Mouse (Mus musculus): ENCODE data around the gene Lrrc57. TPM values are rescaled to one million over a fixed set of nuclear protein-coding genes. Genes with fewer than 3 reads are reported as not detected.

Lrrc57 gene
- polyA plus RNA-seq, 1 experiment from 2014 or later: 19.9 TPM

DNA sequence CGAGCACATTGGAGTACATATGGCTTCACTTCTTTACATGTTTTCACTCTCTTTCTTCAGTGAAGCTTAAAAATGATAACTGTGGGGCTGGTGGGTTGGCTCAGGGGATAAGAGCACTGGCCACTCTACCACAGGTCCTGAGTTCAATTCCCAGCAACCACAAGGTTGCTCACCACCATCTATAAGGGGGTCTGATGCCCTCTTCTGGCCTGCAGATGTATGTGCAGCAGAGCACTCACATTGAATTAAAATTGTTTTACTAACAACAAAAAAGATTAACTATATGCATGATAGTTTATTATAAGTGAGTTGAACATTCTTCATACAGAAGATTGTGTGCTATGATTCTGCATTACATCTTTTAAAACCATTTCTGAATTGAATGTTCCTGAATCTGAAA, 10.2 kb upstream of the Lrrc57 start:
- Histone ChIP-seq H3K27ac (ENCODE audit: low read depth, low read length) (no peak overlapping the region), H3K4me1 (ENCODE audit: control insufficient read depth, insufficient read depth, low read length) (no peaks in the 10 kb centered on the region), H3K9me3 (ENCODE audit: control insufficient read depth, low read length) (no peaks in the 10 kb centered on the region), H3K4me2 (replicated peaks; ENCODE audit: low read depth, low read length) (no peak overlapping the region), H3K4me3 (ENCODE audit: low read length) (no peak overlapping the region), H3K36me3 (ENCODE audit: control insufficient read depth, insufficient read depth, low read length) (peaks cover 32% of the 10 kb centered on the region), H3K9ac (ENCODE audit: low read depth, low read length) (no peak overlapping the region), H3K27me3 (ENCODE audit: control insufficient read depth, insufficient read depth, low read length) (no peaks in the 10 kb centered on the region)
- no peak for ATAC-seq (ENCODE audit: low FRiP score, low TSS enrichment)
- 95% methylated on average over 1 of the region's 1 CpGs for WGBS

DNA sequence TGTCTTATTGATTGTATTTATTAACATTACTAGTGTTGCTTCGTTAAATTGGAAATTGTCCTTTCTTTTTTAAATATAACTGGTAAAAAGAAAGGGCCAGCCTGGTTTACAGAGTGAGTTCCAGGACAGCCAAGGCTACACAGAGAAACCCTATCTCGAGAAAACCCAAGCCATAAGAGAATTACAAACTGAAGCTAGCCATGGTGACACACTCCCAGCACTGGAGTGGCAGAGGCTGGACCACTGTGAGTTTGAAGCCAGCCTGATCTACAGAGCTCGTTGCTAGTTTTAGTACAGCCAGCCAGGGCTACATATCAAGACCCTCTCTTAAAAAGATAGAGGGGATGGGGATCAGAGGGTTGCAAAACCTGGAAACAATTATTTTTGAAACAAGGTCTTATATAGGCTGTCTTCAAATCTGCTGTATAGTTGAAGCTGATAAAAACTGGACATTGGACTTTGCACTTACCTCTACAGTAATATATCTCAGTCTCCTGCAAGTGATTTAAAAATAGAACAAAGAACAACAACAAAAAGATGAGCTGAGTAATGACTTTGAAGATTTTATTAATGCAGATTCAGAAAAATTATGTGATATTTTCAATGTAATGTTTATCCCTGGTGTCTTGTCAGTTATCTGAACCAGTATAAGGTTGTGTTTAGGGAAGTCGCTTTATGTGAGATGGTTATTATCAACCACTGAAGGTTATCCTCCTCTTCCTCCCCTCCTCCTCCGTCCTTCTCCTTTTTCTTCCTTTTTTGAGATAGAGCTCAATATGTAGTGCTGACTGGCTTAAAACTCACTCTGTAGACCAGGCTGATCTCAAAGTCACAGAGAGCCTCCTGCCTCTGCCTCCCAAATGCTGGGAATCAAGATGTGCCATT, 7.2 kb upstream of the Lrrc57 start:
- no peak overlapping the region for H3K4me3 ChIP-seq (ENCODE audit: low read length)
- no peak for ATAC-seq (ENCODE audit: low FRiP score, low TSS enrichment)
- H3K9ac ChIP-seq (ENCODE audit: low read depth, low read length): no peak overlapping the region
- no peaks in the 10 kb centered on the region for H3K27me3 ChIP-seq (ENCODE audit: control insufficient read depth, insufficient read depth, low read length)
- WGBS: 90% methylated on average over 5 of the region's 5 CpGs
- H3K27ac ChIP-seq (ENCODE audit: low read depth, low read length): no peak overlapping the region
- peaks cover 45% of the 10 kb centered on the region for H3K36me3 ChIP-seq (ENCODE audit: control insufficient read depth, insufficient read depth, low read length)
- no peaks in the 10 kb centered on the region for H3K4me1 ChIP-seq (ENCODE audit: control insufficient read depth, insufficient read depth, low read length)
- H3K9me3 ChIP-seq (ENCODE audit: control insufficient read depth, low read length): no peaks in the 10 kb centered on the region
- H3K4me2 ChIP-seq (replicated peaks; ENCODE audit: low read depth, low read length): no peak overlapping the region

DNA sequence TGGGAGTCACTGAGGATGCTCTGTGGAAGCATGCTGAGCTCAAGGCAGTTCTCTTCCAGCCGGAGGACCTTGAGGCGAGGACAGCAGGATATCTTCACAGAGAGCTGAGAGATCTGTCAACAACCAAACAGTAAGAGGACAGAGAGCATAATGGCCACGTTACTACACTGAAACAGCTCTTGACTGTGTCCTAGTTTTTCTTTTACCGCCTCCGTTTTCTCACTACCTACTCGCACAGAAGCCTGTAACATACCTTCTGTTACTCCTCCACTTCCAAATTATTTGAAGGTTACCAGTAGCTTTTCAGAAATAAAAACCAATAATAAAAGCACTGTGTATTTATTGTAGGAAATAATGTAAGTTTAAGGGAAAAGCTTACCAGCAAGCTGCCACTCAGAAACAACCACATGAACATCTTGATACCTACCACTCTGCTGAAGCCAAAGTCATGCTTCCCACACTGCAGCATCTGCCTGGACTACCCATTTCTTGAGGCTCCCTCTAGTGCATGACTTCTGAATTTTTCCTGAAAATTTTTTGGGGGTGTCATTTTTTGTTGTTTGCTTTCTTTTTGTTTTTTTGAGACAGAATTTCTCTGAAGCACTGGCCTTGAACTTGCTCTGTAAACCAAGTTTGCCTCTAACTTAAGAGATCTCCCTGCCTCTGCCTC, 3.2 kb downstream of the Lrrc57 start:
- no peak for ATAC-seq (ENCODE audit: low FRiP score, low TSS enrichment)
- WGBS: 92% methylated on average over 6 of the region's 6 CpGs
- H3K4me2 ChIP-seq (replicated peaks; ENCODE audit: low read depth, low read length): no peak overlapping the region

DNA sequence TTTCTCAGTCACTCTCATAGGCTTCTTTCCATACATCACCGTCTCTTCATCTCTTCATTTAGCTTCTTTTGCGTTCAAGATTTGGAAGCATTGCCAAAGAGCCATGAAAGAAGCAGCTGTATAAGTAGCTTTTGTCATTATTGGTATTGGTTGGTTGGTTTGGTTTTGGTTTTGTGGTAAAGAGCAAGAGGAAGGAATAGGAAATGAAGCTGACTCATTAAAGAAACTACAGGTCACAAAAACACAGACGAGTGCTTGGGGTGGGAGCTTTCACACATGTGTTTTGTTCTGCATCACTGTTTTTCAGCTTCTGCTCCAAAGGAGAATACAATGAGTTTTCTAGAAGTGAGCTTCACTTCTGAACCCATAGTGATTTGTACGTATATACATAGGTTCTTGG, 9.8 kb downstream of the Lrrc57 start:
- H3K4me1 ChIP-seq (ENCODE audit: control insufficient read depth, insufficient read depth, low read length): no peaks in the 10 kb centered on the region
- ATAC-seq (ENCODE audit: low FRiP score, low TSS enrichment): no peak
- no peak overlapping the region for H3K4me2 ChIP-seq (replicated peaks; ENCODE audit: low read depth, low read length)
- H3K9ac ChIP-seq (ENCODE audit: low read depth, low read length): no peak overlapping the region
- 93% methylated on average over 4 of the region's 4 CpGs for WGBS
- H3K9me3 ChIP-seq (ENCODE audit: control insufficient read depth, low read length): no peaks in the 10 kb centered on the region
- peaks cover 67% of the 10 kb centered on the region for H3K36me3 ChIP-seq (ENCODE audit: control insufficient read depth, insufficient read depth, low read length)
- no peak overlapping the region for H3K27ac ChIP-seq (ENCODE audit: low read depth, low read length)
- no peaks in the 10 kb centered on the region for H3K27me3 ChIP-seq (ENCODE audit: control insufficient read depth, insufficient read depth, low read length)
- no peak overlapping the region for H3K4me3 ChIP-seq (ENCODE audit: low read length)

More for the DNA sequence above, 3.2 kb downstream of the Lrrc57 start:
- peaks cover 10% of the 10 kb centered on the region; the same call in 1 of the 2 replicates for H3K36me3 ChIP-seq (ENCODE audit: control insufficient read depth, insufficient read depth, low read length)
- H3K27me3 ChIP-seq (ENCODE audit: control insufficient read depth, insufficient read depth, low read length): no peaks in the 10 kb centered on the region
- peaks cover 15% of the 10 kb centered on the region; the same call in 1 of the 2 replicates for H3K4me1 ChIP-seq (ENCODE audit: control insufficient read depth, insufficient read depth, low read length)
- no peaks in the 10 kb centered on the region for H3K9me3 ChIP-seq (ENCODE audit: control insufficient read depth, low read length)
- H3K27ac ChIP-seq (ENCODE audit: low read depth, low read length): no peak overlapping the region
- H3K4me3 ChIP-seq (ENCODE audit: low read length): no peak overlapping the region
- no peak overlapping the region for H3K9ac ChIP-seq (ENCODE audit: low read depth, low read length)

DNA sequence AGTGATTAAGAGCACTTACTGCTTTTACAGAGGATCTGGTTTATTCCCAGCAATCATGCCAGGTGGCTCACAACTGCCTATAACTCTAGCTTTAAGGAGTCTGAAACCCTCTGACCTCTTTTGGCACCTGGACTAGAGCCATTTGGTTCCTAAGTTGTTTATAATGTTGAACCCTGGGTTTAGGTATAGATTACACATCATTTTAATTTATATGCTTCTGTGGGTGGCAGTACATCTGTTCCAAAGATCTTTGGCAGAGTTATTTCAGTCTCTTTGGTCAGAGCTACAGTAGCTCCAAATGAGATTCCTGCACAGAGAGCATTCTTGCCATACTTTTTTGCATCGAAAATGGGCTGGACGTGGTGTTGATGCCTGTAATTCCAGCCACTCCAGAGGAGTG, 11.6 kb downstream of the Lrrc57 start:
- Histone ChIP-seq H3K27ac (ENCODE audit: low read depth, low read length) (no peak overlapping the region), H3K36me3 (ENCODE audit: control insufficient read depth, insufficient read depth, low read length) (peaks cover 70% of the 10 kb centered on the region), H3K27me3 (ENCODE audit: control insufficient read depth, insufficient read depth, low read length) (no peaks in the 10 kb centered on the region), H3K9me3 (ENCODE audit: control insufficient read depth, low read length) (no peaks in the 10 kb centered on the region), H3K4me1 (ENCODE audit: control insufficient read depth, insufficient read depth, low read length) (no peaks in the 10 kb centered on the region), H3K4me2 (replicated peaks; ENCODE audit: low read depth, low read length) (no peak overlapping the region), H3K9ac (ENCODE audit: low read depth, low read length) (no peak overlapping the region), H3K4me3 (ENCODE audit: low read length) (no peak overlapping the region)
- WGBS: 69% methylated on average over 2 of the region's 2 CpGs
- no peak for ATAC-seq (ENCODE audit: low FRiP score, low TSS enrichment)

DNA sequence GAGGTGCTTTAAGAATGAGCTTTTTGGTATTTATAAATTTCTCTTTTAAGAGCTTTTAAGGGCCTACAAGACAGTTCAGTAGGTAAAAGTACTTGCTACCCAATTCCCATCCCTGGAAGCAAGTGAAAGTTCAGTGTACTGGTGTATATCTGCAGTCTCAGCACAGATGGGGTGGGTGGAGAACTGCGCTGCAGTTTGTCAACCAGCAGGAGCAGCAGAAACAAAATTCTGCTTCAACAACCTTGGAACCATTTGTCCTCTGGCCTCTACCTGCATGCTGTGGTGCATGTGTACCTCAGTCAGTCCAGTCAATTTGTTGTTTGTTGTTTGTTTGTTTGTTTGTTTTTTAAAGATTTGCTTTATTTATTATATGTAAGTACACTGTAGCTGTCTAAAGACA, 17.1 kb downstream of the Lrrc57 start:
- Histone ChIP-seq H3K4me2 (replicated peaks; ENCODE audit: low read depth, low read length) (no peak overlapping the region), H3K4me3 (ENCODE audit: low read length) (no peak overlapping the region), H3K36me3 (ENCODE audit: control insufficient read depth, insufficient read depth, low read length) (peaks cover 51% of the 10 kb centered on the region), H3K27ac (ENCODE audit: low read depth, low read length) (no peak overlapping the region), H3K9ac (ENCODE audit: low read depth, low read length) (no peak overlapping the region), H3K27me3 (ENCODE audit: control insufficient read depth, insufficient read depth, low read length) (no peaks in the 10 kb centered on the region), H3K4me1 (ENCODE audit: control insufficient read depth, insufficient read depth, low read length) (no peaks in the 10 kb centered on the region), H3K9me3 (ENCODE audit: control insufficient read depth, low read length) (no peaks in the 10 kb centered on the region)
- WGBS: 100% methylated on average over 1 of the region's 1 CpGs
- ATAC-seq (ENCODE audit: low FRiP score, low TSS enrichment): no peak

DNA sequence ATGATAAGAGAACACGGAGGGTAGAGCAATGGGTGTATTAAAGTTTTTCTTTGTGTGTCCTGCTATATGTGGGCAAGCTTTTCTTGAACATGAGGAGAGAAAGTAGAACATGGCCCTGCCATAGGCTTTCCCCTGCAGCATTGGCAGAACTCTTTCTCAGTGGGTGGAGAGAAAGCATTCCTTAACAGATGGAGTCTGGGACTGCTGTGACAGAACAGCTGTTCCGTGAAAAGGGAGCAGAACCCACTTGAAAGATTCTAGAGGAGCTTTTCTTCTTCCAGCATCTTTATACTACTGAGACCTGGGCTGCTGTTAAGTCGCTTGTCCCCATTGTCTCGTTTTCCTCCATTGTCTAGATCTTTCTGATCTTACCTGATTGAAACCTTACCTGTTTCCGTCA, 19.6 kb downstream of the Lrrc57 start:
- 93% methylated on average over 5 of the region's 5 CpGs for WGBS
- no peak for ATAC-seq (ENCODE audit: low FRiP score, low TSS enrichment)

DNA sequence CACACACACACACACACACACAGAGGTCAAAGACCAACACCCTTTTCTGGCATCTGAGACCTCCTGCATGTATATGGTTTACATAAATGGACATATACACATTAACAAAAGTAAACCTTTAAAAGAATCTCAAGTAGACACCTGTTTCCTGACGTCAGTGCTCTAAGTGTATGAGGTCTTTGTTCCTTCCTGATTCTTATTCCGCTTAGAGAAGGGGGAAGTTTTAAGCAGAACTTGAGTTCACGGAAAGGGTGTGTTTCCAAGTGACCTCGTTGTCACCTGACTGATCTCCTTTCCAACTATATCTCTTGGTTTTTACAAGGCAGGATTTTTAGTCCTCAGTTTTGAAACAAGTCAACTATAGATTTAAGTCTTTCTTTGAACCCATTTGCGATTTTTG, 31.0 kb downstream of the Lrrc57 start:
- ATAC-seq (ENCODE audit: low FRiP score, low TSS enrichment): no peak
- no peak overlapping the region for H3K4me3 ChIP-seq (ENCODE audit: low read length)
- no peaks in the 10 kb centered on the region for H3K27me3 ChIP-seq (ENCODE audit: control insufficient read depth, insufficient read depth, low read length)

More for the DNA sequence above, 19.6 kb downstream of the Lrrc57 start:
- no peaks in the 10 kb centered on the region for H3K9me3 ChIP-seq (ENCODE audit: control insufficient read depth, low read length)
- no peaks in the 10 kb centered on the region for H3K27me3 ChIP-seq (ENCODE audit: control insufficient read depth, insufficient read depth, low read length)
- H3K36me3 ChIP-seq (ENCODE audit: control insufficient read depth, insufficient read depth, low read length): peaks cover 43% of the 10 kb centered on the region; the same call in 1 of the 2 replicates
- no peak overlapping the region for H3K4me3 ChIP-seq (ENCODE audit: low read length)
- no peak overlapping the region for H3K27ac ChIP-seq (ENCODE audit: low read depth, low read length)
- H3K4me2 ChIP-seq (replicated peaks; ENCODE audit: low read depth, low read length): no peak overlapping the region
- H3K4me1 ChIP-seq (ENCODE audit: control insufficient read depth, insufficient read depth, low read length): no peaks in the 10 kb centered on the region
- no peak overlapping the region for H3K9ac ChIP-seq (ENCODE audit: low read depth, low read length)

DNA sequence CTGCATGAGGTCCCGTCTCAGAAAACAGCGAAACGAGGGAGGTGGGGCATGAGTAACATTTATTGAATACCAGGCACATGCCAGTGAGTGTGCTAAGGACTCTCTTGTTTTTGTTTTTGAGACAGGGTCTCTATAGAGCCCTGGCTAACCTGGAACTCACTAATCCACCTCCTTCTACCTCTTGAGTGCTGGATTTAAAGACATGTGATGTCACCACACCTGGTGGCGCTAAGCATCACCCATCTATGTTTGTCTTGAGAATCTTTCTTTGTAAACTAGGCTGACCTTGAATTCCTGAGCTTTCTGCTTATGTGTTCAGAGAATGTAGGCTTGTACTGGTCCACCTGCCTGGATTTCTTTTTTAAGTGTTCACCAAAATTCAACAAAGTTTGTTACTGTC, 31.5 kb downstream of the Lrrc57 start:
- Histone ChIP-seq H3K9ac (ENCODE audit: low read depth, low read length) (no peak overlapping the region), H3K4me2 (replicated peaks; ENCODE audit: low read depth, low read length) (no peak overlapping the region), H3K27ac (ENCODE audit: low read depth, low read length) (no peak overlapping the region), H3K4me3 (ENCODE audit: low read length) (no peak overlapping the region), H3K36me3 (ENCODE audit: control insufficient read depth, insufficient read depth, low read length) (no peaks in the 10 kb centered on the region), H3K9me3 (ENCODE audit: control insufficient read depth, low read length) (no peaks in the 10 kb centered on the region), H3K4me1 (ENCODE audit: control insufficient read depth, insufficient read depth, low read length) (no peaks in the 10 kb centered on the region), H3K27me3 (ENCODE audit: control insufficient read depth, insufficient read depth, low read length) (no peaks in the 10 kb centered on the region)
- 87% methylated on average over 4 of the region's 4 CpGs for WGBS
- ATAC-seq (ENCODE audit: low FRiP score, low TSS enrichment): no peak

More for the DNA sequence above, 31.0 kb downstream of the Lrrc57 start:
- H3K9me3 ChIP-seq (ENCODE audit: control insufficient read depth, low read length): no peaks in the 10 kb centered on the region
- no peak overlapping the region for H3K4me2 ChIP-seq (replicated peaks; ENCODE audit: low read depth, low read length)
- H3K36me3 ChIP-seq (ENCODE audit: control insufficient read depth, insufficient read depth, low read length): no peaks in the 10 kb centered on the region
- no peak overlapping the region for H3K27ac ChIP-seq (ENCODE audit: low read depth, low read length)
- no peak overlapping the region for H3K9ac ChIP-seq (ENCODE audit: low read depth, low read length)
- WGBS: 82% methylated on average over 5 of the region's 5 CpGs
- no peaks in the 10 kb centered on the region for H3K4me1 ChIP-seq (ENCODE audit: control insufficient read depth, insufficient read depth, low read length)

All from kidney, embryonic 14.5 days (tissue).